Mouse (Mus musculus): ENCODE measurements at regions not wholly inside any gene's neighbourhood (a gene's known extent, or its start where the extent isn't known, plus 50 kb on each side); places are given as distances from the start of the nearest gene placed in this dataset.

DNA sequence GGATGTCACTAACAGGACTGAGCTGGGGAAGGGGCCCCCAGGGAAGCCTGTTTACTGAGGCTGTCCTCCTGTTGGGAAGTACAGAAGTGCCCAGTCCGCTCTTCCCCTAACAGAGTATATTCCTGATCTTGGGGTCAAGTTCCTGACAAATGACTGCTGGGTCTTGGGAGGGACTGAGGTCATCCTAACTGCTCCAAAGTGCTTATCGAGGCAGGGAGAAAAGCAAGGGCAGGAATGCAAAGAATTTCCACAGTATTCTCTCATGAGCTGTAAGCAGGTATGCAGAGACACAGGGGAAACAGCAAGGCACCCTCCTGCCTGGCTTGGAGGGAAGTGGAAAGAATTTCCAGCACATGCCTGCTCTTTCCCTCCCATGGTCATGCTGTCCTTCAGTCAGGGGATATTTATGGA is 107.9 kb downstream of the Oma1 start:
- no peak for DNase-seq

DNA sequence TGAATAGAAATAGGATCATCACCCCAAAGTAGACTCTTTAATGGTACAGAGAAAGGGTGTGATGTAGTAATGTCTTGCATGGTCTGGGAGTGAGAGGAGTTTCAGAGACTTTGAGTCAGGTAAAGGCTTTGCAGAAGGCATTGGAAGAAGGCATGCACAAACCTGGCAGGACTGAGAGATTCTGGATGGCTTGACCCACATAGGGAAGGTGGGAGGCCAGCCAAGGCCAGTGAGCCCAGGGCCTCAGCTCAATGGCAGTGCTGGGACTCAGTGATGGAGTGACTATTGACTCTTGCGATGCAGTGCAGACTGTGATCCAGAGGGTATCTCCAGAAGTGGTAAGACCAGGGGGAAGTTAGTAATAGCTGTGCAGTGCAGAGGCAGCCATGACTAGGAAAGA is 127.8 kb downstream of the Oma1 start:
- no peak for DNase-seq

GRCm38 (mm10) chr4:103441955-103442354 is 128.3 kb downstream of the Oma1 start:
- no peak for DNase-seq

- no peak for DNase-seq
Observed at GRCm38 (mm10) chr4:103449276-103449675, 135.7 kb downstream of the Oma1 start.

GRCm38 (mm10) chr4:103450121-103450520 is 136.5 kb downstream of the Oma1 start:
- no peak for DNase-seq

DNA sequence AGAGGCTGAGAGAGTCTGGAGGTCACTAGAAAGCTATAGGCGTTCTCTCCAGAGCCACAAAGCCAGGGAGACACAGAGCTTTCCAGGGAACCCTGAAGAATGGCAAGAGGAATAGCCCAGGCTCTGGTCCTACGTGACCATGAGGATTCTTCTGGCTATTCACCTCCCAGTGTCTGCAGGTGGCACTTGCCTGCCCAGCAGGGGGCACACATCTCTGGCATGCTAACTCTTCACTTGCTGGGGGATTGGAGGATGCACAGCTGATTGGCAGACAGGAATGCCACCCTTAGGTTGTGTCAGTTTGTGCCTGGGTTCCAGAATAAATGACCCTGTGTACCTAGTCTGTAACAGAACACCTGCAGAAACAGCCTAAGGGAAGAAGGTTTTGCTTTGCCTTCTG is 141.8 kb downstream of the Oma1 start:
- DNase-seq = no peak

- no peak for DNase-seq
Observed at GRCm38 (mm10) chr4:103466019-103466589, 152.5 kb downstream of the Oma1 start.

- no peak for DNase-seq
Observed at GRCm38 (mm10) chr4:103475596-103475995, 143.6 kb upstream of the Dab1 start.

- DNase-seq = no peak
Observed at GRCm38 (mm10) chr4:103486140-103486965, 132.8 kb upstream of the Dab1 start.

DNA sequence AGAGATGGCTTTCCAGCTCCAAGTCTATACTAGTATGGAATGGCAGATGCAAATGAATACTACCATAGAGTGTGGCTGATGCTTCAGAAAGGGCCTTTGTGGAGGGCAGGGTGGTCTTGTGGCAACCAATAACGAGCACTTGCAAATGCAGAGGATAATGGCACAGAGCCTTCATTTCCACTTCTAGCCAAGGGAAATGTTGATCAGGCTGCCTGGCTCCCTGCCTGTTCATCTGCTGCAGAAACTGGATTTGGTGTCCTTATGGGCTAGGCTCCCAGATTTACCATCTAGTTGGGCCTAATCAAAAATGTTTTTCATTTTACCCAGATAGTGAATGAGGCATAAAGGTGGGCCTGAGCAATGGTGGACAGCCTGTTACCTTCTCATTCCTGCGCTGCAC is 110.7 kb upstream of the Dab1 start:
- DNase-seq = peak; percentile 75 to 76

DNA sequence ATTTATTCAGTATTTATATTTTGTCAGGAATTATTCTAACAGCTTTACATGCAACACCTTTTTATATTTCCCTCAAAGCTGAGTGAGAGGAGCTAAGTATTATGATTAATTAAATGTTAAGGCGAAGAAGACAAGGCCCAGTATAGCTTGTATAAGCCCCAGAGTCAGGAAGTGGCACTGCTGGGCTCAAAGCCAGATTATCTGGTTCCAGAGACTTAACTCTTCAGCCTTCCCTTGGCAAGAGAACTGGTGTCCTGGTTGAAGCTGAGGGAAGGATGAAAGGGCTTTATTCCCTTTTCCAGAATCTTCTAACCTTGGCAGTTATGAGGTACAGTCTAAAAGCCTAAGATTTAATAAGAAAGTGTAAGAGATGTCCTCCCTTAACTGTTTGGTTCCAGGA is 106.3 kb upstream of the Dab1 start:
- DNase-seq = no peak

DNA sequence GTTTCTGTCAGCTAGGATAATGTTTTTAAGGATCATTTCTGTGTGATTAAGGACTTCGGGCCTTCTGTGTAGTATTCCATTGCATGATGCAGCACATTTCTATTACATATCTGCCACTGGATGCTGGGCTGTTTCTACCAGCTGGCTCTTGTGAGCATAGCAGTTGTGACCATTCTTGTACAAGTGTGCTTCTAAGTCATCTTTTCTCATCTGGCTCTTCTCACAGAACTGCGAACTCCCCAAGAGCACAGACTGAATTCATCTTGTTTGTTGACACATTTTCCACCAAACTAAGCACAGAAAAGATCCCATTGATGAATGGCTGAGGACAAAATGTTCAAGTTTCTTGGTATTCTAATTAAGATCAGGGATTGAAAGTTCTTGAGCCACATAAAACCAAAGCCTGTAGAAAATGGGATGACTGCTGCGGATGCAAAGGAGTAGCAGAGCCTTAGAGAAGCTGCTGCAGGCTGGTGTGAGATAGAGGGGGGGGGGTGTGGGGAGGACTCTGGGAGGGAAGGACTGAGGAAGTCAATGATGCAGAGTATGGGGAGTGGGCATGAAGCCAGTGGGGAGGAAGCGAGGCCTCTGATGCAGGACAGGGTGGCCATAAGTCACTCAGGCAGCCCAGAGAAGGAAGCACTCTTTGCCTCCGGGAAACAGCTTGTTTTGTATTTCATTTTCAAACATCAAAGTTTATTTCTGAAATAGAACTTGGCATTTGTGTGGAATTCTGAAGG is 97.1 kb upstream of the Dab1 start:
- no peak for DNase-seq

DNA sequence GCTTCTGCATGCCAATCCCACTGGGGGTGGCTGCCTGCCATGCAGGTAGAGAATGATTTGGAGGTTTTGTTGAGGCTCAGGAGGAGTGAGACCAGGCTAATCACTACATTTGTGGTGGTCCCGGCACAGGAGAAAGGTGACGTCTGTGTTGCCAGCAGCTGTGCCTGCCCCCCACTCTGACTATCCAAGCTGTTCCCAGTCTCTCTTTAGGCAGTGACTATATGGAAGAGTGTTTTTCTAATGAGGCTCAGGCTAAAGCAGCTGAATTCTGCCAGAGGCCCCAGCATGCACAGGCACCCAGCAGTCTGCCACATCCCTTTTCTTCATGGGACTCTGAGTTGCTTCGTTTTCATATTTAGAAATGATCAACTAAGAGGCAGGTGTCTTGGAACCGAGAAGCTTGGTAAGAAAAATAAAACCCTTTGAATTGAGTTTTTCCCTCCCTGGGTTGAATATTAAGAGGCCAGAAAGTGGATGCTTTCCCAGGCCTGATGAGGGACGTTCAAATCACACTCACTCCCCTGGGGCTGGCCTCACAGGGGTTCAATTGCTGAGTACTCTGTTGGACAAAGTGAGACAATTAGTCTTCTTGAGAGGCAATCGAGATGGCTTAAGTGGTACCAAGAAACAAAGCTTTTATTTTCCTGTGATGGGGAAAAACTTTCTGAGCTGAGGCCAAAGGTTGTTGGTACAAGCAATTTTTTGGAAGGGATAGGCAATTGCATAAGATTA is 82.5 kb upstream of the Dab1 start:
- DNase-seq = no peak

DNA sequence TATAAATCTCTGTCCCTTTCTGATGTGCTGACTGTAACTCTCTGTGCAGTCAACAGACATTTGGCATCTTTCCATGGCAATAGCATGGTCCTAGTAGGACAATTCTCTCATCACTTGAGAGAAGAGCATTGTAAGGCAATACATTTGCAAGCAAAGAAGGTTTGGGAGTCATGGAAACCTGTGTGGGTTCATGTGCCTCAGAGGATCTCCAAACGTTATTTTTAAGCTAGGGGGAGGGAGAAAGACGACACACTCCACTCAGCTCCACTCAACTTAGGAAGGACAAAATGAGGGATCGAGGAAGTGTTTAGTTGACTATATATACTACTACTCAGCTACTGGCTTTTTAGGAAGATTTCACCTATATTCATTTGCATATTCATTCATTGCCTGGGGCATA is 78.2 kb upstream of the Dab1 start:
- no peak for DNase-seq

DNA sequence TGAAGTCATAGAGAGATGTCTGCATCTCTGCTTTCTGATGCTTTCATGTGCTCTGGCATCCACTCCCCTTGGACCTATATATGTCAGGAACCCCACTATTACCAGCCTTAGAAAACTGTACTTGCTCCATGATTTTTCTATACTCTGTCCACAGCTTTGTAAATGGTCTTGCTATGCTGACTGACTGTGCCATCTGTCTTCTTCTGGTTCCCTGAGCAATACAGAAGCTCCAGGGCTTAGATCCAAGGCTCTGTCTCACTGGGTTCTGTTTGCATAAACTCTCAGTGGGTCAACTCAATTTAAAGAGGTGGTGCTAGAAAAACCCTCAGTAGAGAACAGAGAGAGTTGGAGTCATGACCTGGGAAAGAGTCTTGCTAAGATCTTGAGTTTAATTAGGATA is 71.9 kb upstream of the Dab1 start:
- DNase-seq = no peak

GRCm38 (mm10) chr4:103552476-103552875 is 66.7 kb upstream of the Dab1 start:
- no peak for DNase-seq

GRCm38 (mm10) chr4:103553188-103553587 is 66.0 kb upstream of the Dab1 start:
- peak; percentile 29 to 41 for DNase-seq

DNA sequence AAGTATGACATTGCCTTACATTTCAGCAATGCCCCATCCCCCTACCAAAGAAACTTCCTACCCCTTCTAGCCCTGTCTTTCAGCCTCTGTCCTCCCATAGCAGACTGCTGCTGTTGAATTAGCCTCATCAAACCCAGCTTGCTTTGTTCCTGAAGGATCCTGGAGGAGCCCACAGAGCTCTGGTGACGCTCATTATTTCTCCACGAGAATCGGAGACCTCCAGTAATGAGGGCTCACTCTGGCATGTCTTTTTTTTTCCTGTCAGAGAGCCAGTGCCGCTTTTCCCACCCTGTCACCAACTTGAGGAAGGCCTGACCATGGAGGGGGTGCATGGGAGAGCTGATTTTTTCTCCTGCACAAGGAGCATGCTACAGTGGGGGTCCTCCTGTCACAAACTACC is 64.6 kb upstream of the Dab1 start:
- no peak for DNase-seq

Small RNAs in the stretch of these regions (microRNA-seq; reads per million reads assigned to microRNA genes)
- gene Gm23064 = 0 reads per million in 2 experiments
